ENCODE assay signal across 9 mouse cellular contexts in genomic region chr13:44977483-44978141, GRCm38 (mm10). TPM values are rescaled to one million over a fixed set of nuclear protein-coding genes. Genes with fewer than 3 reads are reported as not detected.
DNase-seq lines count a peak whose midpoint lies in the region; ATAC-seq and TF ChIP-seq lines count a peak whose summit lies in the region.
"Had no signal": no experiment of that assay in that cellular context is flagged by ENCODE, and none has a peak within 500 bp of the region (broad histone marks: within the 10 kb centered on the region; RNA-seq: fewer than 3 reads in every experiment).

No protein-coding gene starts in this region.

- TF ChIP-seq POLR2A in brain, embryonic 14.5 days (IDR thresholded peaks at IDR 0.05; ENCODE audit: borderline replicate concordance, extremely low read depth, insufficient read depth, insufficient read length, poor library complexity, severe bottlenecking), result no peak

- no peak overlapping the region for H3K4me3 ChIP-seq in gastrocnemius, adult 2 months

- intact Hi-C loops in gastrocnemius, adult 2 months (cut with DNase I), result loop anchor here (5.0 kb wide), 2 partner anchors 1115 to 1180 kb away; no protein-coding TSS in a partner anchor

- no peak for DNase-seq in gastrocnemius, adult 2 months
- no peak for DNase-seq in gastrocnemius, postnatal 10 days
- peak; percentile 51 for DNase-seq in A20 (ENCODE audit: low read depth, low spot score)
- peak; percentile 79 for DNase-seq in brain, embryonic 14.5 days (ENCODE audit: low read depth)
- DNase-seq in testis, postnatal 14 days (ENCODE audit: low spot score), result no peak
- no peak for DNase-seq in urinary bladder, adult 2 months (ENCODE audit: low spot score)
- DNase-seq in B cell, adult 2 months, result no peak
- DNase-seq: kidney, postnatal 10 days had no signal

- TF ChIP-seq CTCF in gastrocnemius, adult 2 months (IDR thresholded peaks at IDR 0.05), result peak; percentile 82
- TF ChIP-seq CTCF in brain, embryonic 14.5 days (IDR thresholded peaks at IDR 0.05; ENCODE audit: borderline replicate concordance, extremely low read depth, insufficient read depth, insufficient read length), result no peak

- no peak overlapping the region for H3K27ac ChIP-seq in gastrocnemius, adult 2 months

- peak; percentile 48 for ATAC-seq in inflammation-experienced regulatory T-cells, adult 6 months

RNA-seq across cellular contexts. Expression of gene Dtnbp1, which starts 24.3 kb away (rescaled TPM):
- 10 to 100 TPM; 55.4 to 67.5 TPM for total RNA-seq in gastrocnemius, adult 2 months (2021)
- 10 to 100 TPM; 28.2 to 30.1 TPM for total RNA-seq in gastrocnemius, postnatal 10 days (2021)
- 120 and 138 TPM in 2 replicates for polyA plus RNA-seq in brain, embryonic 14.5 days (2012; rRNA removed)
- polyA plus RNA-seq in inflammation-experienced regulatory T-cells, adult 6 months (2017; shearing (Covaris generic)), result 10 to 100 TPM in 2 of 3 experiments, 1 to 10 TPM in 1; 8.1 to 10.6 (median 10.0) TPM
- polyA plus RNA-seq in urinary bladder, adult 2 months (2012; rRNA removed), result 55.1 and 56.2 TPM in 2 replicates

Comparison
In these comparisons a context has a peak if more than half of its experiments do, and no peak if none do; other contexts are left out.
1. DNase-seq: peak in A20 (single experiment) and brain, embryonic 14.5 days (single experiment); none in gastrocnemius, adult 2 months (single experiment), gastrocnemius, postnatal 10 days (single experiment), testis, postnatal 14 days (single experiment), urinary bladder, adult 2 months (single experiment) and B cell, adult 2 months (0 of 2).